Mouse (Mus musculus) spleen, adult 2 months (tissue): ENCODE data around the gene H6pd.

ENCODE experiments used
- CTCF ChIP-seq: fragments of 200-500 bp; IDR thresholded peaks from 2 replicates; pipeline ENCODE4 v1.5.1; 2011; ENCODE audit warnings: mild to moderate bottlenecking, inconsistent platforms; ENCODE audit not compliant: insufficient read depth, insufficient read length, insufficient replicate concordance; ENCODE audit errors: extremely low read depth
- POLR2A ChIP-seq: fragments of 200-500 bp; IDR thresholded peaks from 2 replicates; pipeline ENCODE4 v1.6.1; 2011; ENCODE audit warnings: low read depth, low read length, inconsistent platforms

- TF ChIP-seq CTCF (no peak), POLR2A (no peak)
These were observed 4.4 kb upstream of the H6pd start for GRCm38 (mm10) chr4:150013186-150013690.
